Mouse (Mus musculus) T-helper 1 cell (primary cell): ENCODE data around the gene Prx.

Experiments used
- in situ Hi-C: fragments of 300-600 bp; cut with MboI, MseI; formaldehyde crosslinking; loops from one replicate; pipeline ENCODE4 v1.15.1; 2025; ENCODE audit warnings: high pct_unique_total_duplicates

Gene Prx

DNA sequence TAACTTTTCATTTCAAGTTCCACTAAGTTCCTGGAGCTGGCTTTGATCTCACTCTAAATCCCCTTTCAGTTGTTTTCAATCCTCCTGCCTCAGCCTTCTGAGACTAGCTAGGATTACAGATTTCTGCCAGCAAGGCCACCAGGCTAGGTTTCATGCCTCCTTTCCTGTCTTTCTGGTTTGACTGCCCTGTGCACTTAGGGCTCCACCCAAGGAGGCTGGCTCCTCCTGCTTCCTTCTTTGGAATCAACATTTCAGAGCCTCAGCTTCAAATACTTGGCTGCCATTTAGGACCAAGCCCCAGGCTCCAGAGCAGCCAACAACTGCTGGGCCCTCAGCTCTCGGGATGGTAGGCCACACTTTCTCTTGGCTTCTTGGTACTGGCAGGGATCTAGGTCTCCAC, 21.5 kb downstream of the Prx start:
- in situ Hi-C loops = no loop called here

DNA sequence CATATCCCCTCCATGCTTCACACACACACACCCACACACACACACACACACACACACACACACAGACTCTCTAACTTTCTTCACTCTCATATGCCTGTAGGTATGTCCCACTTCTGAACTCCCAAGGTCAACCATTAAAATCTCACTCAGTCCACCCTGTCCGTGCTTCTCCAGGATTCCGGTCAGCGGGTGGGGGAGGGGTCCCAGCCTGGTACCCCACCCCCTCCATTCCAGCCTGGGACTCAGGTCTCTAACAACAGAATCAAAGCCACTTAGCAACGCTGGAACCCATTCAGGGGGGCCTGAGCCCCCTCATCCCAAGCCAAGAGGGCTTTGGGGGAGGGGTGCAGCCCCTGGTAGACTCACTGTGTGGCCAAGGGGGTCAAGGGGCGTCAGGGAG, 23.8 kb downstream of the Prx start, which contains the start of gene Hipk4:
TSS of gene Hipk4 (plus strand) at position 301 of the 400 bp plus-strand sequence.
- in situ Hi-C loops = no loop called here

DNA sequence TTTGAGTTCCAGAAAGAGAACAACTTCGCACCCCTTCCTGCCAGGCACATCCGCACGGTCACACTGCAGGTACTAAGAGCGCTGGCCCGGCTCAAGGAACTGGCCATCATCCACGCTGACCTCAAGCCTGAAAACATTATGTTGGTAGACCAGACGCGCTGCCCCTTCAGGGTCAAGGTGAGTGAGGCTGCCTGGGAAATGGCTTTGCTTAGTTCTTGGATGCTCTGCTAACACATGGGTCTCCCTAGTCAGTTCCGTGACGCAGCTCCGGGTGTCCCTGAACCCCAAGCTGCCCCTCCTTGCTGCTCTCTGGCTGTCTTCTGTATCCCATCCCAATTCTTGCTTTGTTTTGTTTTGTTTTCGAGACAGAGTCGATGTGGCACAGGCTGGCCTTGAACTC, 24.7 kb downstream of the Prx start:
- in situ Hi-C loops = no loop called here

DNA sequence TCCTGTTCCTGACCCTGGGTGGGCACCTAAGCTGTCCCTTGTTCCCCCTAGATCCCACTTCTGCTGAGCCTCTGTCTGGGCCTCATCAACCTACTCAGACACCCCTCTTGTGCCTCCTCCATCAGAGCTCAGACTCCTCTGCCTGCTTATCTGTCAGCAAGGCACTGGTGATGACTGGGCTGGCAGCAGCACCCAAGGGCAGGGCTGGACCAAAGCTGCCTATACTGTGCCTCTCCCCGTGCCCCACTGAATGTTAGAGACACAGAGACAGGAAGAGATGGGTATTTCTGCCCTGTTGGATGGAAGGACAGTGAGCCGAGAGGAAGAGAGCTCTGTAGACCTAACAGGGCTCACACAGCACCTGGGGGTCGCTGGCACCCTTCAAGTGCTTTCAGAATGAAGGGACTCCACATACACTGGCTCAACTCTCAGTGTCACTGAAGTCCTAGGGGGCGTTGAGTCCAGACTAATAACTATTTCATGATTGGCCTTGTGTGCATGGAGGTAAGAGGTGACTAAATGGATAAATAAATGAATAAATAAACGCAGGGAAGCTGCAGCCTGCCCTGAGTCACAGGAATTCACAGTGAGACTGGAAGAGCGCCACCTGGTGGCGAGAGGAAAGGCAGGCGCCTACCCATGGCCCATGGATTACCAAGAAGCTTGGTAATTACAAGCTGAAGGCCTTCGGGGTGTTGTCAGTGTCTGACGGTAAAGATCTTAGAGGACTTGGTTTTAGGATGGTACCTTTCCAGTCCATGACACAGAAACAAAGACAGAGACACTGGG, 27.1 kb downstream of the Prx start:
- in situ Hi-C loops = no loop called here

DNA sequence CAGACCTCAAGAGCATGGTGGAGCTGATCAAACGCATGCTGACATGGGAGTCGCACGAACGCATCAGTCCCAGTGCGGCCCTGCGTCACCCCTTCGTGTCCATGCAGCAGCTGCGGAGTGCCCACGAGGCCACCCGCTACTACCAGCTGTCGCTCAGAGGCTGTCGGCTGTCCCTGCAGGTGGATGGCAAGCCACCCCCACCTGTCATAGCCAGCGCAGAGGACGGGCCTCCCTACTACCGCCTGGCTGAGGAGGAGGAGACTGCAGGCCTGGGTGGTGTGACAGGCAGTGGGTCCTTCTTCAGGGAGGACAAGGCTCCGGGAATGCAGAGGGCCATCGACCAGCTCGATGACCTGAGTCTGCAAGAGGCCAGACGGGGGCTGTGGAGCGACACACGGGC, 29.9 kb downstream of the Prx start:
- in situ Hi-C loops = no loop called here

DNA sequence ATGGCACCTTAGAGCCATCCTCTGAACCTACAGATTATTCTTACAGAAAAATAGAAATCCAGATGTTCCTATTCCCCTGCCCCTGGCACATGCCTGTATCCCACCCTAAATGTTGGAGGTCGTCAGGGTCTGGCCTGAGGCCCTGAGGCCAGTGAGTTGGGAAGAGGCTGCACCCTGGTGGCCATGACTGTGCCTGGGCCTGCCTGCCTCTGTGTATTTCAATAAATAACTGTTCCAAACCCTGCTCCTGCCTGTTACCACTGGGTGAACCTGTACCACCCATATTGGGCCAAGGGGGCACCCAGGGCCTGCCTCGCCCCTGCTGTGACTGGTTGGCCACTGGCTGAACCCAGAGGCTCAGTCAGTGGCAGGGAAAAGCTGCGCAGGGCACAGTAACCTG, 31.8 kb downstream of the Prx start:
- in situ Hi-C loops = no loop called here

GRCm38 (mm10) chr7:27531707-27532106, 32.6 kb downstream of the Prx start:
- in situ Hi-C loops = no loop called here

- in situ Hi-C loops = no loop called here
Measured at GRCm38 (mm10) chr7:27532480-27533050, 33.4 kb downstream of the Prx start.

DNA sequence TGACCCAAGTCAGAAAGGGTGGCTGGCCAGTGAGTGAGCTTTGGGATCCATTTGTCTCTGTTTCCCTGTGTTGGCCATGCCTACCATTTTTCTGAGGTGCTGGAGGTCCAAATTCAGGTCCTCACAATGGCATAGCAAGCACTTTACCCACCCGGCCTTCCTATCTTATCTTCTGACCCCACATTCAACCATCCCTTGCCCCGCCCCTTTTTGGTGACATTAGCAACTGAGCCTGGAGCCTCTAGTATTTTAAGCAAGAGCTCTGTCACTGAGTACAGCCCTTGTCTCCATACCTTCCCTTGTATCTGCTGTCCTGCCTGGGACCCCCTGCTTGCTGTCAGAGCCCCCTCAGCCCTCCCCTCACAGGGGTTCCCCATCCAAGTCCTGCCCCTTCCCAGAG, 36.3 kb downstream of the Prx start:
- in situ Hi-C loops = no loop called here

DNA sequence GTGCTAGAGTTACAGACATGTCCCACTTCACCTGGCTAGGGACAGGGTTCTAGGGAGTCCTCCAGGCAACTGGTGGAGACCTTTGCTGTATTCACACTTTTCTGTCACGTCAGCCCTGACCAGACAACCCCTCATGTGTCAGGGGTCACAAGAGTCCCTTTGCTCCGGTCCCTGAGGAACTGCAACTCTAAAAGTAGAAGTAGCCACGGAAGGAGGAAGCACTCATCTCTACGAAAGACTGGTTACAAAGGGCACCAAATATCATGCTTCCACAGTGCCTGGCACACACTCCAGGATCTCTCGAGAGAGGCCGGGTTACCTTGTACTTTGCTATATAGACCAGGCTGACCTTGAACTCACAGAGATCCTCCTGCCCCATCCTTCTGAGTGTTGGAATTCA, 37.5 kb downstream of the Prx start:
- in situ Hi-C loops = no loop called here

- in situ Hi-C loops = no loop called here
Measured at GRCm38 (mm10) chr7:27537998-27538397, 38.9 kb downstream of the Prx start.

GRCm38 (mm10) chr7:27538797-27539196, 39.7 kb downstream of the Prx start:
- in situ Hi-C loops = no loop called here

DNA sequence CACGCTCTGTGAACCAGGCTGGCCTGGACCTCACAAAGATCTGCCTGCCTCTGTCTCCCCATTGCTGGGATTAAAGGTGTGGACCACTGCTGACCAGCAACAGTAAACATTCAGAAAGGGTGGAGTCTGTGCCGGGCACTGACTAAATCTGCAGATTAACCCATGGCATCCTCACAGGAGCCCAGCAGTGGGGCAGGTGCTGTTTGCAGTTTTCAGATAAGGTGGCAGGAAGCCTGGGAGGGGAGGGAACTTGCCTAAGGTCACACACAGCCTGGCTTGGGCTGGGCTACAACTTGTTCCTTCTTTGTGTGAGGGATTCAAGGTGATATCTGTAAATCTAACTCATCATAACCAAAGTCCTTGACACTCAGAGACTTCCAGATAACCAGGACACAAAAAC, 41.4 kb downstream of the Prx start:
- in situ Hi-C loops = no loop called here

DNA sequence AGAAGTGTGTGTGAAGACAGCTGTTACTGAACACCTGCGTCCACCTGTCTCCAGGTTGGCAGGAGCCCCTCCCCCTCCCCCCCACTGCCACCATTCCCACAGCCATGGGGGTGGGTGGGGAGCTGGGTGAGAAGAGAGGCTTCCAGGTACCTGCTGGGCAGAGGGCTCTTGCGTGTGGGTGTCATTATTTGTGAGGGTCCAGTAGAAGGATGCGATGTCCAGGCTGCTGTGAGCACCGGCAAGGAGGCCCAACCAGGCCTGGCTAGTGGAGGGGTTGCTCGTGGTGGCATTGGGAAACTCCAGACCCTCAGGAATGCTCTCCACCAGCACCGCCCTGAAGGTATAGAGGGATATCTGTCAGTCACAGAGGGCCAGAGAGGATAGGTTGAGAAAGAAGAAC, 41.8 kb downstream of the Prx start:
- in situ Hi-C loops = no loop called here

- in situ Hi-C loops = no loop called here
Measured at GRCm38 (mm10) chr7:27541431-27541830, 42.3 kb downstream of the Prx start.

GRCm38 (mm10) chr7:27541922-27542321, 42.8 kb downstream of the Prx start:
- in situ Hi-C loops = no loop called here

DNA sequence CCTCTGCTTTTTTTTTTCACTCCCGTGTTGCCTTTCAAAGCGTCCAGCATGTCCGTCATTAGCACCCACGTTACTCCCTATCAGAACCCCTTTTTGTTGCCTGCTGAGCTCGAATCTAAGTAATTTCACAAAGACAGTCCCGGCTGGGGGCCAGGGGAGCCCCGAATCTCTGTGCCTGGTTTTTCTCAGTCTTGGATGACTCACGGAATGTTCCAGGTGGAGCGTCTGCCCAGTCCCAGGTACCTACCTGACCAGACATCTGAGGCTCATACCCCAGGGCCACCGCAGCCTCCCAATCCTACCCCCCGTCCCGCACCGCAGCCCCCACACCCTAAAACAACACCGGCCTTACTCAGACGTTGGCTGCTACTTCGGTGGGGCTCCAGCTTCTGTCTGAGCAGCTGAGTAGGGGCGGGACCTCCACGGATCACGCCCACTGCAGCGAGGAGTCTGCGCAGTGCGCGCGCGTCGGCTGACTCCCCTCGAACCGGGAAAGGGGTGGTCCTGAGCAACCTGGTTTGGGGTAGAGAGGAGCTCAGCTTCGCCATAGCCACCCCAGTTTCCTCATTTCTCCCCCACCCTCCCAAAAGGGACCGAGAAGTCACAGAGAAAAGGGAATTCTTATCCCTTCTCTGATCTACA, 43.4 kb downstream of the Prx start:
- in situ Hi-C loops = no loop called here

GRCm38 (mm10) chr7:27543065-27543464, 43.9 kb downstream of the Prx start:
- in situ Hi-C loops = no loop called here

DNA sequence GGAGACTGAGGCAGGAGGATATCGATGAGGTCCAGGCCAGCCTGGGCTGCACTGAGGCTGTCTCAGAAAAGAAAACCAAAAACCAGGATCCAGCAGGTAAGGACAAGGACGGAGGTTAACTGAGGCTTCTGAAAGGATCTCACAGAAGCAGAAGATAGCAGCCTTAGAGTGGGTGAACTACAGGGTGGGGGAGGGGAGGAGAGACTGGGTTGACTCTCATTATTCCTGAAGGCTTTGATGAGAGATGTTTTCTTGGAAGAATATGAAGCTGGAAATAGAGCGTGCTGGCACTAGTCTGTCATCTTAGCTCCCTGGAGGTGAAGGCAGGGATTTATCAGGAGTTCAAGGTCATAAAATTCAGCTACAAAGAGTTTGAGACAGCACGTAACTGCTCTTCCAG, 44.7 kb downstream of the Prx start:
- in situ Hi-C loops = no loop called here

DNA sequence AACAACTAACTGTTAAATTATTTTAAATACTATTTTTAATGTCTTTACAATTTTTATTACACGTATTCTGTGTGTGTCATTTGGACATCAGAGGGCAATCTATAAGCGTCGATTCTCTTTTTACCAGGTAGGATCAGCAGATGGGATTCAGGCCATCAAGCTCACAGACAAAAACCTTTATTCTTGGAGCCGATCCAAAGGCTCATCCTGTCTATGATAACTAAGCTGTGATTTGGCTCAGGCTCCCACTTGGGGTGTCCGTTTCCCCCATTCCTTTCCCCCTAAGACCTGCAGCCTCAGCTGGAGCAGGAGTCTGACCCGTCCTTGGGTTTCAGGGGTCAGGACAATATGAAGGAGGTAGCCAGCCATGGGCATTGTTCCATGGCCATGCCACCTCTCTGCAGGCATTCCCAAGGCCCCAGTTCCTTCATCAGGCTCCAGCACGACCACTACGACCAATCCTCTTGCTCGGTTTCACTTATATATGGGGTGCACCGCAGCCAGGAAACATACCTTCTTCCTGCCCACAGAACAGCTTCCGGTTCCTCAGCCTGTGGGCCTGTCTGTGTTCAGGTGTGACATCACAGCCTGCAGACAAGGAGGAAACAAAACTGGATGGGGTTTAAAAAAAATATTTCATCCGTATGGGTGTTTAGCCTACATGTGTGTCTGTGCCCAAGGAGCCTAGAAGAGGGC, 45.7 kb downstream of the Prx start:
- in situ Hi-C loops = no loop called here

- in situ Hi-C loops = no loop called here
Measured at GRCm38 (mm10) chr7:27549597-27549996, 50.5 kb downstream of the Prx start.

- in situ Hi-C loops = no loop called here
Measured at GRCm38 (mm10) chr7:27552070-27552469, 52.9 kb downstream of the Prx start.
